Mouse (Mus musculus): Measurements from ENCODE around the gene Rfc4.

Gene Rfc4

GRCm38 (mm10) chr16:23127673-23128375, at the start of gene Rfc4:
TSS of gene Rfc4 (minus strand) at chr16:23127737.
- DNase-seq: peak; percentile 91 to 93

- DNase-seq: no peak
Observed at GRCm38 (mm10) chr16:23175956-23176355, 48.4 kb upstream of the Rfc4 start.

DNA sequence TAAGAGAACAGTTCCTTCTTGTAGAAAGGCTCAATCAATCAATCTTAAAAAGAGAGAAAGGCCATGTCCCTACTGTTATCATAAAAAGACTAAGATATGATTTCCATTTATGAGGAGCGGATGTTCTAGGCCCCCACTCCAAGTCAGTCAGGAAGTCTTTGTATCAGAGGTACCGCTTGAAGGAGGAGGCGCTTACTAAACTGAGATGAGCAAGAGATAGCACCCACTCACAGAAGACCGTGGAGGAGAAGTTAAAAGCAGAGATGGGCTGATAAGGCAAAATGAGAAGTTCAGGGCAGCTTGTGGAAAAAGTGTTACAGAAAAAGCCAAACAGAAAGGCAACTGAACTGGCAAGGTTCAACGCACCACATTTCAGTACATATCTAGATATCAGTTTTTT, 47.3 kb upstream of the Rfc4 start:
- DNase-seq: no peak

- no peak for DNase-seq
Observed at GRCm38 (mm10) chr16:23173904-23174303, 46.4 kb upstream of the Rfc4 start.

DNA sequence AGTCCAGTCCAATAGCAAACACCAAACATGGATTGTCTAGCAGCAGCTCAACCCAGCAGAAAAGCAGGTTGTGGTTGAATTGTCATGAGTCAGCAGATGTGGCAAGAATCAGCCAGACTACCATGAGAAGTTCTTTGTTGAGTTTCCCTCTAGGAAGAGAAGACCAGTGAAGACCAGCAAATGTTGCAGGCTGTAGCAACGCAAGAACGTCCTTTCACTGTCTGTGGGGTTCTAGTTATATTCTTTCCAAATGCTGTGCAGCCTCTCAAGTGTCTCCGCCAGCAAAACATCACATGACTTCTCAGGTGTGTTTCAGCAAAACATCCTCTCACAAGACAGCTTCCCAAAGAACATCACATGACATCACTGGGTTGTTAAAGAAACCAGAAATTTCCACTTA, 43.3 kb upstream of the Rfc4 start:
- DNase-seq: no peak

DNA sequence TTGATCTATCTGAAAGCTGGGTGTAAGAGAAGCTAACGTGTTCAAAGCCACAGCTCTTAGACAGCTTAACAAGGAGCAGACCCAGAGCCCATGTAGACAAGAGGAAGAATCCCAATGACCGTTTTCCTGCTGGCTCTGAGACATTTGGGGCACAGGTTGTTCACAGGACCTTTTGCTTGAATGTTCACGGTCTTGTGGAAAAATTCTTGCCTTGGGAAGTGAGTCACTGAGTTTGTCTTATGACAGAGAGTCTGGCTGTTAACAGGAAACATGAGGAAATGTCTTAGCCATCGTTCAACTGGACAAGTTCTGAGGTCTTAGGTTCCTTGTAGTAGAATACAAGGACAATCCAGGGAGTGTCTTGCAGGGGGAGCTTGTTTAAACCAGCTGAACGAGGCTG, 39.5 kb upstream of the Rfc4 start:
- no peak for DNase-seq

GRCm38 (mm10) chr16:23166646-23167045, 39.1 kb upstream of the Rfc4 start:
- DNase-seq: no peak

GRCm38 (mm10) chr16:23165441-23165840, 37.9 kb upstream of the Rfc4 start:
- DNase-seq: no peak

GRCm38 (mm10) chr16:23164443-23164842, 36.9 kb upstream of the Rfc4 start:
- DNase-seq: peak in 1 of 2 experiments; percentile 16

GRCm38 (mm10) chr16:23162116-23162515, 34.6 kb upstream of the Rfc4 start:
- DNase-seq: no peak

DNA sequence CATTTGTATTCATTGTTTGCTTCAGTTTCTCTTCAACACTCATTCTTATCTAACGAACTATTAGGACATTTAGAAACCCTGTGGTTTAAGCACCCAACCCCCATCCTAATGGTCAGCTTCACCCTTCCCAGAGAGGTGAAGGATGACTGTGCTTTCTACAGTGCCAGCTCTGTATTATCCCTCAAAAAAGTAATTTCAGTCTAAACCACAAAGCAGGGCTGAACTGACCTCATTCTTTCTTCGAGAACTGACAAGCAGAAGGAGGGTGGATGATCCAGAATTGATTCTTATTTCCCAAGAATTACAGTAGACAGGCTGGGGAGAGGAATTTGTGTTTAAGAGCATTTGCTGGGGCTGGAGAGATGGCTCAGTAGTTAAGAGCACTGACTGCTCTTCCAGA, 32.2 kb upstream of the Rfc4 start:
- no peak for DNase-seq

GRCm38 (mm10) chr16:23158957-23159356, 31.4 kb upstream of the Rfc4 start:
- no peak for DNase-seq

- DNase-seq: no peak
Observed at GRCm38 (mm10) chr16:23158292-23158691, 30.8 kb upstream of the Rfc4 start.

GRCm38 (mm10) chr16:23157013-23157412, 29.5 kb upstream of the Rfc4 start:
- no peak for DNase-seq

GRCm38 (mm10) chr16:23154261-23154660, 26.7 kb upstream of the Rfc4 start:
- DNase-seq: no peak

- DNase-seq: peak; percentile 63 to 67
Observed at GRCm38 (mm10) chr16:23151423-23151822, 23.9 kb upstream of the Rfc4 start.

GRCm38 (mm10) chr16:23149396-23149795, 21.9 kb upstream of the Rfc4 start:
- DNase-seq: no peak

DNA sequence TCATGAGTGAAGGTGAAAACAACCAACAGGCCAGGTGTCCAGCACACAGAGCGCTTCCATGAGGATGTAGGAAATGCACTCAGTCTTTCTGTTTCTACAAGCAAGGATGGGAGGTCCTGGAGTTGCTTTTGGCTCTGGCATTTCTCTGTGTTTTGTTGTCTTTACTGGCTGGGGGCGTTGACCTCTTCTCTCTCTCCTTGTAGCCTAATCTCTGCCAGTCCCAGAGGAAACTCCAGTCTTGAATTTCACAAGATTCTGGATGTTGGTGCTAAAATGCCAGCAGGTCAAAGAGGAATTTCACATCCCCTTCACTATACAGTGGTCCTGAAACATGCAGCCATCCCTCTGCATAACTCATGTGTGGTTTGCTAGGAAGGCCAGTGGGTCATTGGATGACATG, 21.4 kb upstream of the Rfc4 start:
- no peak for DNase-seq

DNA sequence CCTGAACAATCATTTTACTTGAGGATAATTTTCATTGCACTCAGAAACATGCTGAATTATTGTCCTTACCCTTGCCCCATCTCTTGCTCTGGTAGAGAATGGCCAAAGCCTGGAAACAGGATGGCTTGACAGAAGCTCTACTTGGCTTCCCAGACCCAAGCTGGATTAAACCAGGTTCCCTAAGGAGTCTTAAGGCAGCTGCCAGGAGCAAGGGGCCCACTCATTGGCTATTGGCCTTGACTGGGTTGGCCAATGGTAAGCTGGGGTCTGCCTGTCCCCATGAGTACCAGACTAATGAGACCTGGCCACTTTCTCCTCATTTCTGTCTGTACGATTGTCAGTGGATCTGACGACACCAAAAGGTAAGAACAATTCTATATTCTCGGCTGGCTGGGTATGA, 18.7 kb upstream of the Rfc4 start, which contains the start of gene Adipoq:
Adipoq (plus strand) TSS at position 257 of the 400 bp plus-strand sequence.
- no peak for DNase-seq

DNA sequence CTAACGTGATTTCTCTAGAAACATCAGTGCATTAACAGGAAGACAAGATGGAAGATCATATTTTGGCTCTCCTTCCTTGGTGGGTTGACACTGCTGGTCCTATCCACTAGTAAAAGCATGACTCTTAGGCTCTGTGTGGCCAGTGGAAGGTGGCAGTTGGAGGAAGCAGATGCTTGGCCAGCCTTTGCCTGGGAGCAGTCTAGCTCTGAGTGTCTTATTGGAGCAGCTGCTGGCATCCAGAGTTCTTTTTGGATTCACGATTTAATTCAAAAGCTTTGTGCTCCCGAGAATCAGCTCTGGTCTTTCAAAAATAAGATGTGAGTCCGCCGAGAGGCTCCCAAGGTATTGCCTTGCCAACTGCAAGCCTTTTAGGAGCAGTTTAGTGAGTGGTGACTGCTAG, 17.7 kb upstream of the Rfc4 start:
- DNase-seq: no peak

DNA sequence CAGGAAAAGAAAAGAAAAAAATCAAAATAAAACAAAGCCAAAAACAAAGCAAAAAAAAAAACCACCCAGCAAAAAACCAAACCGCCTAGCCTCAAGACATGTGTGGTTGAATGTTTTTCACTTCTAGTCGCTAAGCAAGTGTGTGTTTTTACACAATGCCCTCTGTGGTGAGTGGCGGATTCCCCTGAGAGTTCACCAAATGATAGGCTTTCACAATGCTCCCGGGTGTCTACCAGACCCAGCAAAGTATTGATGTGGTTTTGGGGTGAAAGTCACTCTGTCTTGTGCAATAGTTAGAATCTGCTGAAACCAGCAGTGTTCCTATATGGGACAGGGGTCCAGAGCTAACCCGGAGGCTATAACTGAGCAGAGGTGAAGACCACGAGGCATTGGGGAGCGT, 16.8 kb upstream of the Rfc4 start:
- no peak for DNase-seq

GRCm38 (mm10) chr16:23140911-23141310, 13.4 kb upstream of the Rfc4 start:
- no peak for DNase-seq

- no peak for DNase-seq
Observed at GRCm38 (mm10) chr16:23136406-23136970, 9.0 kb upstream of the Rfc4 start.

DNA sequence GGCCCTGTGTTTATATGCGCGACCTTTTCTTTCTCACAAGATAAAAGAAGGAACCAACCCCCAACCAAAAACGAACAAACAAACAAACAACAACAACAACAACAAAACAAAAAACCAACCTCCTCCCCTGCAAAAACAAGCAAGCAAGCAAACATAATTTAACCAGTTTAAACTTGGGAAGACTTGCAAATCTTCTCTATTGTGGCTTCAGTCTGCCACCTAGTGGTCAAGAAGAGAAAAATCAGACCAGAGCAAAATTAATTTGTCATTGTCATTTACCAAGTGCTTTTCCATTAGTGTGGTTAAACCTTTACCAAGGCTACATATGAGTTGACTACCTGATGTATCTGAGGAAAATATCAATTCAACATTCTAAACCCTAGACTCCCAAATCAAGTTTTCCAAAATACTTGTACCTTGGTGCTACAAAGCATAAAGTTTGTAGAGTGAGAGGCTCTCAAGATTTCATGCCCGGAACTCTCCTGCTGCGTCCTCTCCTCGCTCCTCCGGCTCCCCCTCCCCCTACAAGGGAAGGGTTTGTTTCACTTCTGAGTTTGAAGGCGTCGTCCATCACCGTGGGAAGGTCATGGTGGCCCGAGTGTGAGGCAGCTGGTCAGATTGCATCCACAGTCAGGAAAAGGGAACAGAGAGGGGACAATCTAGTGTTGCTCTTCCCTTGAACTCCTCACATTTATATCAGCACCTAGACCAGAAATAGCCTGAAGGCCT, 8.0 kb upstream of the Rfc4 start:
- DNase-seq: no peak

Data from kidney, postnatal 25 days (tissue).